Mouse (Mus musculus) MEL (cell line): Measurements from ENCODE around the gene B830017H08Rik. TPM values are rescaled to one million over a fixed set of nuclear protein-coding genes. Genes with fewer than 3 reads are reported as not detected.

ENCODE experiments used
- DNase-seq: peaks from one replicate; pipeline ENCODE4 v3.0.0; 2011; ENCODE audit warnings: low read depth, low spot score
- H3K27ac ChIP-seq: 2 replicates; pipeline ENCODE4 v1.5.1; 2012; ENCODE audit warnings: low read depth, mild to moderate bottlenecking, control low read depth, low read length, moderate library complexity; ENCODE audit not compliant: control insufficient read depth
- H3K27me3 ChIP-seq, 2 experiments: fragments of 150-350 bp in 1 of 2; sonication (generic) in 1 of 2; 2 replicates each; pipeline ENCODE4 v1.6.1; 2012; ENCODE audit warnings: low read length in 2 of 2, mild to moderate bottlenecking in 2 of 2, improper control_type of control experiment in 1 of 2, moderate library complexity in 1 of 2; ENCODE audit not compliant: insufficient read depth in 2 of 2, control insufficient read depth in 1 of 2
- H3K36me3 ChIP-seq, 2 experiments: 2 replicates each; pipeline ENCODE4 v1.6.1; 2012 to 2014; ENCODE audit warnings: low read length in 2 of 2, improper control_type of control experiment in 1 of 2, inconsistent platforms in 1 of 2, mild to moderate bottlenecking in 1 of 2; ENCODE audit not compliant: insufficient read depth in 2 of 2, control insufficient read depth in 1 of 2
- H3K4me1 ChIP-seq, 2 experiments: fragments of 150-350 bp in 1 of 2; sonication (generic) in 1 of 2; 2 replicates each; pipeline ENCODE4 v1.6.1; 2012; ENCODE audit warnings: low read length in 2 of 2, improper control_type of control experiment in 1 of 2, mild to moderate bottlenecking in 1 of 2; ENCODE audit not compliant: insufficient read depth in 2 of 2, control insufficient read depth in 1 of 2
- H3K4me3 ChIP-seq, 2 experiments: fragments of 150-350 bp in 1 of 2; sonication (generic) in 1 of 2; 2 replicates each; pipeline ENCODE4 v1.5.1; 2012; ENCODE audit warnings: low read depth in 2 of 2, low read length in 2 of 2, mild to moderate bottlenecking in 2 of 2, moderate library complexity in 2 of 2, control low read depth in 1 of 2, improper control_type of control experiment in 1 of 2; ENCODE audit not compliant: control insufficient read depth in 1 of 2, insufficient read depth in 1 of 2
- H3K79me2 ChIP-seq: 2 replicates; pipeline ENCODE4 v1.6.1; 2012; ENCODE audit warnings: mild to moderate bottlenecking, low read length, moderate library complexity; ENCODE audit not compliant: control insufficient read depth, poor library complexity, insufficient read depth
- H3K9ac ChIP-seq: 2 replicates; pipeline ENCODE4 v1.6.1; 2012; ENCODE audit warnings: low read depth, mild to moderate bottlenecking, control low read depth, low read length, moderate library complexity; ENCODE audit not compliant: control insufficient read depth, poor library complexity, severe bottlenecking
- H3K9me3 ChIP-seq: fragments of 150-350 bp; sonication (generic); replicated peaks from 2 replicates; pipeline ENCODE4 v1.6.1; 2012; ENCODE audit warnings: mild to moderate bottlenecking, low read length, improper control_type of control experiment, moderate library complexity; ENCODE audit not compliant: insufficient read depth
- CHD2 ChIP-seq: IDR thresholded peaks from 2 replicates; pipeline ENCODE4 v1.6.1; 2011; ENCODE audit warnings: low read length, improper control_type of control experiment
- CTCF ChIP-seq, 3 experiments: IDR thresholded peaks in 2 of 3; conservative IDR thresholded peaks in 1 of 3; 2 replicates each; pipeline ENCODE4 v1.5.1; 2011 to 2012; ENCODE audit warnings: low read length in 3 of 3, low read depth in 2 of 3, mild to moderate bottlenecking in 2 of 3, improper control_type of control experiment in 1 of 3, inconsistent platforms in 1 of 3, mixed read lengths in 1 of 3, moderate library complexity in 1 of 3; ENCODE audit not compliant: control insufficient read depth in 1 of 3, insufficient read depth in 1 of 3, poor library complexity in 1 of 3, severe bottlenecking in 1 of 3
- E2F4 ChIP-seq: IDR thresholded peaks from 2 replicates; pipeline ENCODE4 v1.6.1; 2011; ENCODE audit warnings: low read depth, low read length, improper control_type of control experiment, borderline replicate concordance
- ELF1 ChIP-seq: IDR thresholded peaks from 2 replicates; pipeline ENCODE4 v1.6.1; 2014; ENCODE audit warnings: low read depth, mild to moderate bottlenecking, inconsistent platforms, low read length, improper control_type of control experiment, moderate library complexity
- ETS1 ChIP-seq: IDR thresholded peaks from 2 replicates; pipeline ENCODE4 v1.6.1; 2012; ENCODE audit warnings: low read depth, mild to moderate bottlenecking, inconsistent platforms, low read length, improper control_type of control experiment, moderate library complexity
- GABPA ChIP-seq: IDR thresholded peaks from 2 replicates; pipeline ENCODE4 v1.6.1; 2012; ENCODE audit warnings: low read depth, mild to moderate bottlenecking, inconsistent platforms, low read length, improper control_type of control experiment, moderate library complexity
- HCFC1 ChIP-seq: IDR thresholded peaks from 2 replicates; pipeline ENCODE4 v1.6.1; 2012; ENCODE audit warnings: low read depth, mild to moderate bottlenecking, inconsistent platforms, low read length, improper control_type of control experiment, moderate library complexity
- MYC ChIP-seq: IDR thresholded peaks from 2 replicates; pipeline ENCODE4 v1.6.1; 2011; ENCODE audit warnings: low read depth, mild to moderate bottlenecking, low read length, improper control_type of control experiment, moderate library complexity
- NELFE ChIP-seq: IDR thresholded peaks from 2 replicates; pipeline ENCODE4 v1.6.1; 2011; ENCODE audit warnings: low read depth, low read length, improper control_type of control experiment
- NRF1 ChIP-seq: IDR thresholded peaks from 2 replicates; pipeline ENCODE4 v1.6.1; 2014; ENCODE audit warnings: low read depth, mild to moderate bottlenecking, inconsistent platforms, low read length, improper control_type of control experiment, moderate library complexity; ENCODE audit not compliant: poor library complexity, insufficient read depth, severe bottlenecking
- POLR2AphosphoS2 ChIP-seq: IDR thresholded peaks from 2 replicates; pipeline ENCODE4 v1.6.1; 2011; ENCODE audit warnings: low read length, improper control_type of control experiment
- POLR2AphosphoS5 ChIP-seq: IDR thresholded peaks from 2 replicates; pipeline ENCODE4 v1.6.1; 2012; ENCODE audit warnings: low read depth, borderline replicate concordance, mild to moderate bottlenecking, inconsistent platforms, low read length, moderate library complexity, mixed read lengths
- RAD21 ChIP-seq: IDR thresholded peaks from 2 replicates; pipeline ENCODE4 v1.6.1; 2011; ENCODE audit warnings: mild to moderate bottlenecking, low read depth, low read length, improper control_type of control experiment
- RCOR1 ChIP-seq: IDR thresholded peaks from 2 replicates; pipeline ENCODE4 v1.6.1; 2012; ENCODE audit warnings: low read depth, mild to moderate bottlenecking, inconsistent platforms, low read length, improper control_type of control experiment
- SMC3 ChIP-seq: IDR thresholded peaks from 2 replicates; pipeline ENCODE4 v1.6.1; 2011; ENCODE audit warnings: low read depth, low read length, improper control_type of control experiment
- TAL1 ChIP-seq: IDR thresholded peaks from 2 replicates; pipeline ENCODE4 v1.6.1; 2012; ENCODE audit warnings: mild to moderate bottlenecking, inconsistent platforms, low read length, moderate library complexity, mixed read lengths
- TBP ChIP-seq: IDR thresholded peaks from 2 replicates; pipeline ENCODE4 v1.8.0; 2011; ENCODE audit warnings: low read depth, low read length, improper control_type of control experiment
- USF1 ChIP-seq: IDR thresholded peaks from 2 replicates; pipeline ENCODE4 v1.6.1; 2014; ENCODE audit warnings: low read depth, mild to moderate bottlenecking, inconsistent platforms, low read length, improper control_type of control experiment, moderate library complexity
- USF2 ChIP-seq, 2 experiments: IDR thresholded peaks; 2 replicates each; pipeline ENCODE4 v1.6.1; 2011 to 2012; ENCODE audit warnings: improper control_type of control experiment in 2 of 2, low read length in 2 of 2, borderline replicate concordance in 1 of 2, inconsistent platforms in 1 of 2, low read depth in 1 of 2, mild to moderate bottlenecking in 1 of 2; ENCODE audit not compliant: insufficient read depth in 1 of 2
- ZC3H11A ChIP-seq: IDR thresholded peaks from 2 replicates; pipeline ENCODE4 v1.6.1; 2012; ENCODE audit warnings: low read depth, mild to moderate bottlenecking, inconsistent platforms, low read length, improper control_type of control experiment
- ZMIZ1 ChIP-seq: IDR thresholded peaks from 2 replicates; pipeline ENCODE4 v1.6.1; 2012; ENCODE audit warnings: low read depth, mild to moderate bottlenecking, inconsistent platforms, low read length, improper control_type of control experiment, moderate library complexity
- ZNF384 ChIP-seq: IDR thresholded peaks from 2 replicates; pipeline ENCODE4 v1.6.1; 2012; ENCODE audit warnings: low read depth, mild to moderate bottlenecking, inconsistent platforms, low read length, improper control_type of control experiment
- polyA plus RNA-seq, 2 experiments: library from polyadenylated mRNA; stranded (reverse) in 1 of 2; unstranded in 1 of 2; fragments of >175 nt in 1 of 2; fragments of >200 nt in 1 of 2; gene quantifications; 2 replicates each; pipeline versions ENCODE4 v1.2.1 to v1.2.4; 2012; ENCODE audit warnings: low replicate concordance in 2 of 2, low read depth in 1 of 2; ENCODE audit not compliant: insufficient read length in 2 of 2, insufficient read depth in 1 of 2, missing spikeins in 1 of 2
- total RNA-seq: library from RNA; depleted of rRNA; stranded (reverse); fragments of 300-350 nt; gene quantifications from 2 replicates; pipeline ENCODE4 v1.2.3, GENCODE M21; 2012

The B830017H08Rik gene
- total and polyA plus RNA-seq, 3 experiments: 0.06 TPM; not detected in 2

- no peaks in the 10 kb centered on the region for H3K4me1 ChIP-seq
- no peak for TF ChIP-seq GABPA
- TF ChIP-seq, all 39 proteins: peak for 0
- no peak for DNase-seq
- Histone ChIP-seq H3K36me3 (peaks cover 0 to 18% of the 10 kb centered on the region in 2 experiments; a peak in 2 of 4 replicates), H3K9me3 (no peaks in the 10 kb centered on the region), H3K27ac (no peak overlapping the region), H3K4me3 (no peak overlapping the region), H3K9ac (no peak overlapping the region), H3K79me2 (no peaks in the 10 kb centered on the region), H3K27me3 (no peaks in the 10 kb centered on the region)
Measured at GRCm38 (mm10) chr16:17857157-17857556, 24.2 kb downstream of the B830017H08Rik start.

DNA sequence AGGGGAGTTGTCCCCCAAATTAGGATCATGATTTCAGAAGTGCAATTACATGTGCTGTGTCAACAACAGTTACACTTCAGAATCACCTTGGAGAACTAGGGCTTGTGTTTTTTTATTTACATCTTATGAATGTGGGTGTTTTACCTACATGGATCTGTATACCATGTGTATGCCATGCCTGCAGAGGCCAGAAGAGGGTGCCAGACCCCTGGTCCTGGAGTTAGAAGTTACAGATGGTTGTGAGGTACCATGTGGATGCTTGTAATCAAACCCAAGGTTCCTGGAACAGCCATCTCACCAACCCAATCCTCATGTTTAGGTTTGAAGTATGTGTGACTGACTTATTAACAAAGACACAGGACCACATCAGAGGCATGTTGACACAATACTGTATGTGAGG, 25.7 kb downstream of the B830017H08Rik start:
- DNase-seq: peak; percentile 55
- Histone ChIP-seq H3K27me3 (no peaks in the 10 kb centered on the region), H3K9ac (no peak overlapping the region), H3K9me3 (no peaks in the 10 kb centered on the region), H3K79me2 (no peaks in the 10 kb centered on the region), H3K36me3 (peaks cover 0 to 20% of the 10 kb centered on the region in 2 experiments; a peak in 2 of 4 replicates), H3K4me1 (no peaks in the 10 kb centered on the region), H3K27ac (no peak overlapping the region), H3K4me3 (no peak overlapping the region)
- 0 out of 2 replicates have a peak, but pooled peaks have one; percentile 51 for TF ChIP-seq MYC
- peak; percentile 73 for TF ChIP-seq RAD21
- TF ChIP-seq SMC3: peak; percentile 66
- TF ChIP-seq ZC3H11A: peak; percentile 45; the same call in 1 of the 2 replicates
- peak; percentile 73 to 76 (median 73) for TF ChIP-seq CTCF (IDR thresholded peaks at IDR 0.05 in 2 of 3, conservative IDR thresholded peaks at IDR 0.05 in 1 of 3; ENCODE audit: control insufficient read depth in 1 of 3, insufficient read depth in 1 of 3, low read depth in 2 of 3, low read length in 3 of 3, poor library complexity in 1 of 3, severe bottlenecking in 1 of 3)
- TF ChIP-seq CHD2: no peak

DNA sequence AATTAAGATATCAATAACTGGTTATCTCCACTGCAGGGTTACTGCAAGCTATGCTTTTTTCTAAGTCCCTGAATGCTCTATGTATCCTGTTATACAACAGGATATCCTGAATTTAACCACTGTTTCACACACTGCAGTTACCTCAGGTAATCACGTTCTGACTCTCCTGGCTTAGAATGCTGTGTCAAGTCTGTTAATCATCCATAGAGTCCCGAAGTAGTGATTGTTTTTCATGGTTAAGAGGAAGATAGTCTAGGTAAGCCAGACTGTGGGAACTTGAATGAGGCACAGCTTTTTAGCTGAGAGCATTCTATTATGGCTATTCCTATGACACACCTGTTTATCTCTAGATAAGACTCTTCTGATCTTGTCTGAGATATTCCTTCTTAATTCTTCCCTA, 32.4 kb downstream of the B830017H08Rik start:
- Histone ChIP-seq H3K27me3 (no peaks in the 10 kb centered on the region), H3K4me1 (peaks cover 3 to 19% of the 10 kb centered on the region in 2 experiments), H3K79me2 (no peaks in the 10 kb centered on the region), H3K9me3 (no peaks in the 10 kb centered on the region), H3K9ac (no peak overlapping the region), H3K4me3 (no peak overlapping the region), H3K36me3 (peaks cover 9 to 20% of the 10 kb centered on the region in 2 experiments), H3K27ac (no peak overlapping the region)
- DNase-seq: no peak
- no peak for TF ChIP-seq ELF1
- no peak for TF ChIP-seq E2F4
- TF ChIP-seq TAL1: no peak
- TF ChIP-seq USF2 (IDR thresholded peaks at IDR 0.05; ENCODE audit: borderline replicate concordance in 1 of 2, insufficient read depth in 1 of 2, low read depth in 1 of 2, low read length in 2 of 2): no peak
- no peak for TF ChIP-seq TBP
- TF ChIP-seq GABPA: no peak
- no peak for TF ChIP-seq POLR2AphosphoS5
- TF ChIP-seq ETS1: no peak
- no peak for TF ChIP-seq HCFC1
- no peak for TF ChIP-seq CTCF (IDR thresholded peaks at IDR 0.05 in 2 of 3, conservative IDR thresholded peaks at IDR 0.05 in 1 of 3; ENCODE audit: control insufficient read depth in 1 of 3, insufficient read depth in 1 of 3, low read depth in 2 of 3, low read length in 3 of 3, poor library complexity in 1 of 3, severe bottlenecking in 1 of 3)
- TF ChIP-seq NELFE: no peak
- no peak for TF ChIP-seq NRF1
- no peak for TF ChIP-seq POLR2AphosphoS2
- no peak for TF ChIP-seq RAD21
- TF ChIP-seq USF1: no peak
- no peak for TF ChIP-seq ZNF384
- no peak for TF ChIP-seq ZMIZ1
- no peak for TF ChIP-seq RCOR1
